Mouse (Mus musculus): Measurements from ENCODE around the gene Enpp1.

The Enpp1 gene

DNA sequence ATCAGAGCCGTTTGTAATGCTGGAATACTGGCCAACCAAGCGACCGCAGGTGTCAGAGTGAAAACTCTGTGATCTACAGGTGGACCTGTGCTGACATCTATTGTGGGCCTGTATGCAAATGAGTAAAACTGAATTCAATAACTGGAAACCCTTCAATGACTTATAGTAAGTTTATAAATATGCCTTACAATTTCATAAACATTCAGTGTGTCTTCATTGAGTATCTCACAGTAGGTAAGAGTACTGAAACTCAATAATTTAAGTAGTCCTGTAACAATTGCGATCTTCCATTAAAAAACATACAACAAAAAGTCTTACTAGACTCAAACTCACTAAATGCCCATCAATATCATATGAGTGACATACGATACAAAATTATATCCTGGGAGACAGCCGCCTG, 1.6 kb downstream of the Enpp1 start:
- no peak for DNase-seq (ENCODE audit: low spot score in 2 of 2)

DNA sequence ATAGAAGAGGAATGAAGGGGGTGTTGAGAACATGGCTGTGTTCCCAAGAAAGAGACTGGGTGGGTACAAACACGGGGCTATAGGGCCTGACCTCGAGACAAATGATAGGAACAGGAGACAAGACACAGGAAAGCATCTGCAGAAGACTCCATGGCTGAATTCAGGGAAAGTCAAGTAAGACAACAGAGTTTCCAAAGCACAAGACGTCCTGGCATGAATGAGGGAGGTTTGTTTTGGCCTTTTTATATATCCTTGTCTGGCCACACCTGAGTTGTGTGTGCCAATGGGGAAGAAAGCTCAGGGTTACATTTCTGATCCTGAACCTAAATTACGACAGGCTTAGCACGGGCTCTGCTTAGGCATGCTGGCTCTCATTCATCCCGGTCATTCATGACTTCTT, 4.2 kb downstream of the Enpp1 start:
- no peak for DNase-seq (ENCODE audit: low spot score in 2 of 2)

DNA sequence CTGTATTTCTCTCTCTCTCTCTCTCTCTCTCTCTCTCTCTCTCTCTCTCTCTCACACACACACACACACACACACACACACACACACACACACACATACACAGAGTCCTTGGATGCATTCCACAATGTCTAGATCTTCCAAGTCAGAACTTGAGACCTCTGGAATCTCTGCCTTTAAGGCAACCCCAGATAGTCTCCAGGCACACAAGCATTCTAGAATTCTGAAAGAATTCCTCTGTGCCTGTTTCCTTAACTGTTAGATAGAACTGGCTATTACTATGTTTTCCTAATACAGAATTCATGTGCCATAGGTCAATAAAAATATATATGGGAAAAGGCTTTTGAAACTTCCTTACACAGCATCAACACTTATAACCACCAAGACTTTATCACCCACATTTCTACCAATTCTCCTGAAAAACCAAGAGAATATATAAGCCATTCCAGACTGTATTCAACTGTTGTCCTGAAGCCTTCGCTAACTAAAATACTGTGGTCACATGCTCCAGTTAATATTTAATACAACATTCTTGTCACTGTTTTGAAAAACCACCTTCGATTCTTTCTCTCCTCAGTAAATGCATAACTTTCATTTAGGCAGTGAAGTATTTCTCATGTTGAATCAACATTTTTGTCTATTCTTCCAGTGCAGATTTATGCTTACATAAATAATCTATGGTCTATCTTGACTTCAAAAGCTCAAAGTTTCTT, 5.4 kb downstream of the Enpp1 start:
- DNase-seq (ENCODE audit: low spot score in 2 of 2): no peak

DNA sequence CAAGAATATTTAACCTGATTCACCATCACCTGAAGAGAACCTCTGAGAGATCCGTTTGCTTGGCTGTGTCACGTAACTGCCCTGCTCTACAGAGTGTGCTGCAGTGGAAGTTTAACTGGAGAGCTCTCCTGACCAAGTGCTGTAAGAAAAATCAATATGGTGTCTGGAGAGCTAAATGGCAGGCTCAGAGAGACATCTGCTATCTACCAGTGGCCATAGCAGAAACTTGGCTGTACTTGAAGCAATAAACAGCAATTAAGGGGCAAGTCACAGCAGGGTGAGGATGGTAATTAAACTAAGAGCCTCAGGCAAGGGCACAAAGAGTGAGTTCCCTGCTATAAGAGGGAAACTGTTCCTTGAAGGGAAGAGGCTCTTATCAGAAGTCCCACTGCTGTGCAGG, 9.3 kb downstream of the Enpp1 start:
- DNase-seq (ENCODE audit: low spot score in 2 of 2): no peak

DNA sequence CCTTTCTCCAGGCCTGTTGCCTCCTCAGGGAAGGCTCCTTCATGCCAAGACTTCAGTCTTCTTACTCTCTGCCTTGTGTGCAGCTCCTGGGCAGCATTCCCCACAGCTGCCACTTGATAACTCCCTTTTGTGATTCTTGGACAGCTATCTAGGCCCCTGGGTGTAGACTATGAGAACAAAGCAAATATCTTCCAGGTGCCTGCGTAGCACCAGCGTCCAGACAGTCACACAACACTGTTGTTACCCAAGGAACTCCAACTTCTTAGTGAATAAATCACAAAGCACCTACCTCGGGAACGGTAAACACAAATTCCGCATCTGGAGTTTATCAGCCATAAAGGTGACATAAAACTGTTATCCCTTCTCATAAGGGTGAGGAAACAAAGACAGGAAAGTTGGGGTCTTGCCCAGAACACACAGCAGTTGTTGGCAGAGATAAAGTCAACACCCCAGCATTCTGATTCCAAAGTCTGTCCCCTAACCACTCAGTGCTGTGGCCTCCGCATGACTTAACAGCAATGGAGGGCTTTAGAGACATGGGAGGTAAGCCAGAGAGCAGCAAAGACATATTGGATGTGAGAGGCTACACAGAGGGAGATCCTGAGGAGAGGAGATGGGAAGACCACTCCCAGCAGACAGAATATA, 13.7 kb downstream of the Enpp1 start:
- DNase-seq (ENCODE audit: low spot score in 2 of 2): no peak

DNA sequence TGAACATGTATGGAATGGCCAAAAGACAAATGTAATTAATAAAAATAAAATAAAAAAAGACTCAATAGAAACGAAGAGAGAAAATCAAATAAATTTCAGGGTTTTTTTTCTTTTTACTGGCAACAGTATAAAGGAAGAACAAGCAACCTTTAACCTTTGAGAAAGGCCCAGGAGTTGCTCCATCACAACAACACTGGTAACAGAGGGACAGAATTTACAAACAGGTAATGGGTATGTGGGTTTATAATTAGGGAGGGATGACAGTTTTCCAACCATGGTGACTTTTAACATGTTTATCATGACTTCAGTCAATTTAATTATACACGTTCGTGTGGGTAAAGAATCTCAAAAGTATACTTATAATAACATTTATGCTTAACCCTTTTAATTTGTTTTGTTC, 15.2 kb downstream of the Enpp1 start:
- DNase-seq (ENCODE audit: low spot score in 2 of 2): no peak

DNA sequence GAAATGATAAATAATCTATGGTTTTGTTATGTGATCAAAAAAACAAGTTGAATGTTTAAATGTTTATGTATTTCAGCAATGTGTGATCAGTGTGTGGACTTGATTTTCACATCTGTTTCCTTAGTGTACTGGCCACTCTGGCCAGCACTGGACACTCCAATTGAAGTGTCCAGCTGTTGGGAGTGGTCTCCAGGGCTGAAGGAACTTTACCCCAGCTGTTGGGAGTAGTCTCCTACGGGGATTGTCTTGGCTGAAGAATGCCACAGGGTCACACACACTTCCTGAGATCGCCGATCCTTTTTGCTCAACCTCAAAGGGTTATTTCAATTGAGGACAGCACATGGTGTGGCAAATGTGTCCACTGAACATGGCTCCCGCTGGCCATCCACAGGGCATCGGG, 16.2 kb downstream of the Enpp1 start:
- no peak for DNase-seq (ENCODE audit: low spot score in 2 of 2)

DNA sequence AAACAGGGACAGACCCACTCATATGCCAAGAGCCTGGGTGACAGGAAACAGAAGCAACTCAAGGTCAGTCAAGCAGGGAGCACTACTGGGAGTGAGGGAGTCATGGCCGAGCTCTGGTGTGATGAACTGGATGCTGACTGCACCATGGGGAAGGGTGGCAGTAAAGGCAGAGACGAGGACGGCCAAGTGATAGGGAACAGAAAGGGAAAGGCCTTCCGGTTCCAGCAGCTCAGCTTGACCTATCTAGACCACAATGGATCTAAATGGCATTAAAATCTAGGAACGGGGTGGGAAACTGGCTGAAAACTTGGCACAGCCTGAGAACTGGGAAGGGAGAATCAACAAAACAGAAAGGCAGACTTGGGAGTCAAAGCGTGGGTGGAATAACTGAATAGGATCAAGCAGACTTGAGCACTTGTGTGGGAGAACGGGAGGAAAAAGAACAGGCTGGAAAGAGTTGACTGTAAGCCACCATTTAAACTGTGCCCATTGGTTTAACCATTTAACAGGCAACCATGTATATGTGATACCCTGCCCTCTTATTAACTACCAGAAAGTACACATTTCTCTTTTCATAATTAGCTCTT, 29.3 kb downstream of the Enpp1 start:
- DNase-seq (ENCODE audit: low spot score in 2 of 2): no peak

DNA sequence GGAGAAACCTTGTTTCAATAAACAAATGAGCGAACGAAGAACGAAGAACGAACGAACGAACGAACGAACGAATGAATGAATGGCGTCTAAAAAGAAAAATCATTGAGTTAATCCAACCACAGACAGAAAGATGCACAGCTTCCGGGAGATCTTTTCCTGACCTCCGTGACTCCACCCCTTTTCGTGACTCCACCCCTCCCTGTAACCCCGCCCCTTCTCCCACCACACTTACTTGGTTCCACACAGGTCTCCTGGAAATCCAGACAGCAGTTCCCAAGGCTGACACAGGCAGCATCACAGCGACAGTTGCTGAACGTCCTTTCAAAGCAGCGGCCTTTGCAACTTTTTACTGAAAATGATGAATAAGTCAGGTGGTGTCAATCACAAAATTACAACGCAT, 34.3 kb downstream of the Enpp1 start:
- no peak for DNase-seq (ENCODE audit: low spot score in 2 of 2)

DNA sequence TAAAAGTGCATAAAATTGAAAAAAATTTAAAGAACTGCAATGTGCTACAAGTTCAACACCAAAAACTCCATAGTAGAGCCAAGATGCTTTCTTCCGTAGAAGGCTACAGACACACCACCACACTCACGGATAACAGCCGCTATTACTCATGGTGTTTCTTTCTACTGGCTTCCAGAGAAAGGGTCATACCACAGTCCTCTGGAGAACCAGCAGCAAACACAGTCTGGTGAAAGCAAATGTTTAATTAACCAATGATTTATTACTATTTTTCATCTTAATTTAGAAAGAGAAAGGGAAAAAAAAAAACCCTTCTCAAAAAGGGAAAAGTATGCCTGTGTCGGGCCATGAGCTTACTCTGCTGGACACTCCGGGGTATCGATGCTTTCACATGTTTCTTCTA, 37.7 kb downstream of the Enpp1 start:
- DNase-seq (ENCODE audit: low spot score in 2 of 2): no peak

DNA sequence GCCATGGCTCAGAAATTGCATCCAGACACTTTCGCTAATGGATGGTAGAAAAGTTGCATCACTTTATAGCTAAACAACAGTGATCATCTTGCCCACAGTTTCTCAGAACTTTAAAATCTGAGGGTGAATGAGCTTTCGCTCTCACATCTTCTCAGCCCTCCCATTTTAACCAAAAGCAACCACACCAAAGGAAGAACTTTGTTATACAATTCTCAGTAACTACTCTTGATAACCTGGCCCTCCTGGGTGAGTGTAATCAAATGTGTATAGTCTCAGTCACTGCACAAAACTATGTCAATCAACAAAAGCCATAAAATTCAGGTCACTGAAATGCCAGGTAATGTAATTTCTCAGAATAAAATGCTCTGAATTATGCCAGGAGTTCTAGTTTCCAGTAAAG, 39.0 kb downstream of the Enpp1 start:
- DNase-seq (ENCODE audit: low spot score in 2 of 2): no peak

DNA sequence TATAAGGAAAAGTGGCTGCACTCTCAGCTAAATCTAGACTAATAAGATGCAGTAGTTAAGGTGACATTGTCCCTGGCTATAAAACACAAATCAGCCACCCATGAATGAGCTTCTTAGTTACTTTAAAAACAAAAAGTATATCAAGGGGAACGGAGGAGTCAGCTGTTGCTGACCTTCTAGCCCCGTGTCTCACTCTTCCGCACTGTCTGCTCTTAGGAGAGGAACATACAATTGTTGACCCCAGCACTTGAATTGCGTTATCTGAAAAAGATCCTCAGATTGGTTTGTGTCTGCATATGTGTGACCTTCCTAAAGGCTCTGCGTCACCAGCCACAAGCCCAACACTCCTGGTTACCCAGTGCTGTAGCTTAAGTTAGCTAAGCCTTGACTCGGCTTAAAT, 41.4 kb downstream of the Enpp1 start:
- DNase-seq (ENCODE audit: low spot score in 2 of 2): no peak

DNA sequence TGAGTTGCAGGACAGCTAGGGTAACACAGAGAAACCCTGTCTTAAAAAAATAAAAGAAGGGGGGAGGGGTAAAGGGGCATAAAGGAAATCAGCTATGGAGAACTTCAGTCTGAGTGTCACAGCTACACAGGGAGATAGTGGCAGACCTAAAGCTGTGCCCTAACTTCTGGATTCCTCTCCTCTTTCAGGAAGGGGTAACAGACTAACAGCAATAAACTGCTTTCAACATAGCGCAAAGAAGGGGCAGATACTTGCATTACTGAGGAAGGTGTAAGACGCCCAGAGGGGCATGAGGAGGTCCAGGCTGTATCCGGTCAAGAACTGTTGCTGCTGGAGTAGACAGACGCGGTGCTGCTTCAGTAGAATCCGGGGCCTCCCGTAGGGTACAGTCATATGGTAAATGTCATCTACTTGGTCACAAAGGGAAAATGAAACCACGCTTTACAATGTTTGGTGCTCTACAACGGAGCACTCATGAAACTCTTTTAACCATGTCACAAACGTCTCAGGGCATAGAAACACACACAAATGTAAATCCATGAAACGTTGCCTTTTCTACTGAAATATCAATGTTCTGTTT, 60.9 kb downstream of the Enpp1 start:
- DNase-seq (ENCODE audit: low spot score in 2 of 2): no peak

DNA sequence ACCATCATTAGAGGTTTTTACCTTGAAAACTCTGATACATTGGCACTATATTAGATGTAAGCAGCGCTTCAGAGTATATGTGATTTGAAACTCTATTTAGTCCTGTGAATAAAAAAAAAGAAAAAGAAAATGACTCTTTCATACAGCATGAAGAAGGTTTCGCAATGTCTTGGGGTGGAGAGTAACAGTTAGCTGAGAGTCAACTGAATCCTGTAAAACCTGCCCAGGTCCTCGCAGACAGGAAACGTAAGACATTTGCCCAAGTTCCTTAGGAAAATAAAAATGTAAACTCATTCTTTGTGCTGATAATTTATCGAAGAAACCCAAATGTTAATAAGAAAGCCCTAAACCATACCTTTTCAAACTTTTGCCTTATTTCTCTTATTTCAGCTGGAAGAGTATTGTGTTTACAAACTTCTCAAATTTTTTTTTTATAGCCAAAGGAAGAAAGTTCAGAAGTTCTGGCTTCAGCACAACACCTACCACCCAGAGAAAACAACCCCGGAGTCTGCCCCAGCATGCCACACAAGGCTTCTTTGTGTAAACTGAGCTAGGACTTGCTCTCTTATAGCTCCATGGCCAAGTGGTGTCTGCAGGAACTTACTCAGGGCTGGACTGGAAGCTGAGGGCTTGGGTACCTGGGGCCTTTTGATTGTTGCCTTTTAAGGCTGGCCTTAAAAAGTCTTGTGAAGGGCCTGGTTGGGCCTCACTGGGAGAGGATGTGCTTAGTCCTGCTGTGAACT, 63.8 kb downstream of the Enpp1 start:
- DNase-seq (ENCODE audit: low spot score in 2 of 2): no peak

DNA sequence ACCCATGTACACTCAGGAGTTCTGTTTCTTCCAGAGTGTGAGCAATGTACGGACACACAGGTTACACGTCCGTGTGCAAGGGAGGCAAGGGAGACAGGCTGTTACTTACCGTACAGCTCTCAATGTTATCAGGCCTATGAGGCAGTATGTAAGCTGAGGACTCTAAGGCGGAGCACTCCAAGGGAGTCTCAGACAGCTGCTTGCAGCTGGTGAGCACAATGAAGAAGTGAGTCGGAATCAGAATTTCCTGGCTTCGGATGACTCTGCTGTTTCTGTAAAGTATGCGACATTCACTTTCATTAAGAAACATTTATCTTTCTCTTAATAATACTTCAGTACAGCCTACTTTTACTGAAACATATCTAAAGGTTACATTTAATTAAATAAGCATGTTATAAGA, 66.8 kb downstream of the Enpp1 start:
- DNase-seq (ENCODE audit: low spot score in 2 of 2): no peak

DNA sequence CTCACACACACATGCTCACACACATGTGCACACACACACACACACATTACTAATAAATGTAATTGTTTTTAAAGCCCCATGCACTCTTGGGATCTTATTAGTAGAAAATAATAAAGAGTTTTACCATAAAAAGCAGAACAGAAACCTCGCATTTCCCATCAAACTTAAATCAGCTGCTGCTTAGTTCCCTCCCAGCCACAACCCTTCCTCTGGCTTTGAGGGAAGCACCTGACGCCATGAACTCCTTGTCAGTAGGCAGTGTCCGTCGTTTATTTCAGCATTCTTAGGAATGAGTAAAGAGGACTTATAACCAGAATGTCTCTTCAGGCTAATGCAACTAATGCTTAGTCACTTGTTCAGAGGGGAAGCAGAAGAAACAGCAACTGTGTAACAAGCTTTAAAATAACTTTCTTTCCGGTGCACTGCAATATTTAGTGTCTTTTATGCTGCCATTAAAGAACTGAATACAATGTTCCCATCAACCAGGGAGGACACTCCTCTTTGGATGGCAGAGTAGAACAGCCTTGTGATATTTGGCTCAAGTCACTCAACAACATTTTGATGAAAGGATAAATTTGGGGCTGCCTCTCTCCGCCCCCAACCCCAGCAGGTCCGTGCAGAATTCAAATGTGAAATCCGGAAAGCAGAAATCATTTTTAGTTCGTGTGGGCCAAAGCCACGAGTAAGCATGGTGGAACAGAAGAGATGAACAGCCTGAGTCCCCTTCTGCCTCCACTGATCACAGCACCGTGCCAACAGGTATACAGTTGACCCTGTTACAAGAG, 69.0 kb downstream of the Enpp1 start:
- DNase-seq (ENCODE audit: low spot score in 2 of 2): no peak

DNA sequence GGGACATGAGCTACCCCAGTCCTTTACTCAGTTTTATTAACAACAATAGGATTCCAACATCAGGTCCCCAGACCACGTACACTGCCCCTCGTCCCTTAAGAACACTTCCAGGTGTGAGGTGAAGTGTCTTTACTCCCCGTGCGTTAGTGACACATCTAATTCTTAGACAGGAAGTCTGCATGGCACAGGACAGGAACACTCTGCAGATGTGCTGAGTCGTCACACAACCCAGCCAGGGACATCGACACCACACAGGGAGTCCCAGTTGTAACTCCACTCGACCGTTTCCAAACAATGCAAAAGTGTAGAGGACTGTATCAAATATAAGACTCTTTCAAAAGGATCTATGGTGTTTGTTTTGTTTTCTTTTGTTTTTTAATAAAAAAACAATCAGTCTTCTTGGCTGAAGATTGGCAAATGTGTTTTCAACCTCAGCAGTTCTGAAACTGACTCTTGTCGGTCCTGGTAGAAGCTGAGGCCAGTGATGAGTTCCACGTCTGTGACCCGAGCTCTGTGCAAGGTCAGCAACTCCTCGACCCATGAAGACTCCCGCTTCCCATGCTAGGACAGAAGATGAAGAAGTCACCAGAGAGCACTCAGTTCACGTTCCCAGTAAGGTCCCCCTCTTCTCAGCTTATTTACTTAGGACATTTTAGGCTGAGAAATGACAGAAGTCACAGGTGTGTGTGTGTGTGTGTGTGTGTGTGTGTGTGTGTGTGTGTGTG, 70.4 kb downstream of the Enpp1 start:
- no peak for DNase-seq (ENCODE audit: low spot score in 2 of 2)

DNA sequence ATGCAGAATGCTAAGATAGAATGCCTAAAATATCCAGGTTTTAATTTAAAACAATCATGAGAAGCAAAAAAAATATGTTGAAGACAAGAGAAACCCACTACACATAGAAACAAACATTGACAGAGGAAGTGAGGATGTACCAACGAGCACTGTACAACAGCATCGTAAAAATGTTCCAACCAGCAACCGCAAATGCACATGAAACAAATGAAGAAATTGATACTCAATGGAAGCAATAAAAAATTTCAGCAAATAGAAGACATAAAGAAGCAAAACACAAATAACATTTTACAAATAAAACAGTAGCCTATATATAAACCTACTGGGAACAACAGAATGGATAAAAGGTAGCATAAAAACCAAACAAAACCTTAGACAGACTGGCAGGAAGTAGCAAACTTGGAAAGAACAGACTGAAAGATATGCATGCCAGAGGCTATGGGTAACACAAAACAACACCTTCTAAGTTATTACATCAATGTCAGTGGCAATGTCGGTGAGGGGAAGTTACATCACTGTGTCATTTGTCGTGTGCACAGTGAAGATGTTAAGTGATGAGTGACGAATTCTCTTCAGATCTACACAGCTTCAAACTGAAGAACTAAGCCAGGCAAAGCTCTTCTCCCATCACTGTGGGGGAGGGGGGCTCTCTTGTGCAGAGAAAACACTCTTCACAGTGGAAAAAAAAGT, 71.6 kb downstream of the Enpp1 start:
- DNase-seq (ENCODE audit: low spot score in 2 of 2): no peak

DNA sequence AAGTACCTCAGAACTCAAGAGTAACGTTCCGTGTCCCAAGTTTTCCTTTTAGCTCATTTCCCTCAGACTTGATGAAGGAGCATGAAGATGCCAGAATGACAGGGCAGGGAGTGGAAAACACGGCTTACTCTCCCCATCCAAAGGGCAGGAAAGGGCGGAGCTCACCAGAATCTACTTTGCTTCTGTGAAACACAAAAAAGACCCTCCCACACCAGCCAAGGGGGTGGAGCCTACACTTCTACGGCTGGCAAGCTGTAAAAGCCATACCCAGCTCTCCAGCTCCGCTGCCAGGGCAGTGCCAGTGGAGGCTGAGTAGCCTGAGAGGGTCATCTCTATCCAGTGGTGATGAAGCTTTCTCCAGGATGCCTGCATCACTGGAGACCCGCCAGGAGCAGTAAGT, 72.4 kb downstream of the Enpp1 start:
- no peak for DNase-seq (ENCODE audit: low spot score in 2 of 2)

DNA sequence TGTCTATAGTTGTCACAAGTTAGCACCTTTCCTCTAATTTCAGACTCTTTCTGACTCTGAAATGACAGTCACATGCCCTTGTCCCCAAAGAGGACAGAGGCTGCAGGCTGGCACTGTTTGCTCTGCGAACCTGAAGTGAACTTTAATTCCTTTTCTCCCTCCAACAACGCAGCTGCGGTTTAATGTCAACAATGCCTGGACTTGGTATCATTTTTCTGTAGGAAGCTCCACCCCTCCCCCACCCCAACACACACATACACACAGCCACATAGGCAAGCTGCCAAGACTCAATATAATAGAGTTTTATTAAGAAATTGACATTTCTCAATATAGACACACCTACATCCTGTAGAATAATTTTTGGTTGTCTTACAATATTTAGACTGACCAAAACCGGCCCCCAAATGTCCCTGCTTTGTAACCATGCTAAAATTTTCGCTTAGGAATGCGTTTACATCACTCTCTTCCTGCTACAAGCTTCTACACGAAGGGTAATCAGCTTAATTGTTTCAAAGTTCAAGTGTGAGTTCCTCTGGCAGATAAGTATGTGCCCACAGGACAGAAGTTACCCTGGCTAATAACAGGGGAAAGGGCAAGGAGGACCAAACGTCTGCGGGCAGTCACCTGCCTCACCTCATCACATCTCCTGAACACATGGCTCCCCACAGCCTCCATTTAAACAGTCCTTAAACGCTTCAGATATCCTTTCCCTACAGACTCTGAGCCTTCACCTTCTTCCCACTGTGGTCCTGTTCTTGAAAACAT, 73.5 kb downstream of the Enpp1 start:
- DNase-seq (ENCODE audit: low spot score in 2 of 2): no peak

Data from cerebellum, postnatal 4 days (tissue).